Mouse (Mus musculus) C2C12 (cell line): ENCODE data around the gene Ppp6r1. TPM values are rescaled to one million over a fixed set of nuclear protein-coding genes. Genes with fewer than 3 reads are reported as not detected.

ENCODE experiments used
- H3K27me3 ChIP-seq: one replicate; pipeline ENCODE4 v1.6.1; 2011; ENCODE audit not compliant: control insufficient read depth, insufficient read depth, insufficient read length
- H3K36me3 ChIP-seq: one replicate; pipeline ENCODE4 v1.6.1; 2011; ENCODE audit not compliant: control insufficient read depth, insufficient read depth
- H3K4me3 ChIP-seq: one replicate; pipeline ENCODE4 v1.5.1; 2011; ENCODE audit warnings: mild to moderate bottlenecking, control low read depth; ENCODE audit not compliant: poor library complexity, insufficient read depth, severe bottlenecking
- H3K79me2 ChIP-seq: one replicate; pipeline ENCODE4 v1.6.1; 2011; ENCODE audit not compliant: control insufficient read depth, insufficient read depth
- H3K79me3 ChIP-seq: one replicate; pipeline ENCODE4 v1.6.1; 2011; ENCODE audit warnings: low read depth, control low read depth
- H3ac ChIP-seq: one replicate; pipeline ENCODE3; 2011; ENCODE audit warnings: low read depth; ENCODE audit not compliant: control insufficient read depth, insufficient read length
- CEBPB ChIP-seq: IDR thresholded peaks from one replicate; pipeline ENCODE4 v1.6.1; 2011; ENCODE audit warnings: low read depth, mild to moderate bottlenecking, control low read depth, moderate library complexity
- CTCF ChIP-seq: IDR thresholded peaks from one replicate; pipeline ENCODE4 v1.5.1; 2011; ENCODE audit not compliant: control insufficient read depth, insufficient read depth, insufficient read length
- FOSL1 ChIP-seq: IDR thresholded peaks from one replicate; pipeline ENCODE4 v1.8.0; 2011; ENCODE audit warnings: mild to moderate bottlenecking, low read length; ENCODE audit not compliant: poor library complexity, insufficient read depth, severe bottlenecking
- MAX ChIP-seq: IDR thresholded peaks from one replicate; pipeline ENCODE4 v1.6.1; 2011; ENCODE audit warnings: mild to moderate bottlenecking, control low read depth
- MYOD1 ChIP-seq: IDR thresholded peaks from one replicate; pipeline ENCODE4 v1.6.1; 2011; ENCODE audit warnings: low read depth; ENCODE audit not compliant: control insufficient read depth, insufficient read length
- MYOG ChIP-seq: IDR thresholded peaks from one replicate; pipeline ENCODE4 v1.6.1; 2011; ENCODE audit not compliant: control insufficient read depth, insufficient read length; ENCODE audit errors: extremely low read depth
- USF1 ChIP-seq: IDR thresholded peaks from one replicate; pipeline ENCODE4 v1.6.1; 2011; ENCODE audit warnings: low read depth, mild to moderate bottlenecking, control low read depth, moderate library complexity
- long read RNA-seq, 2 experiments: library from polyadenylated mRNA; unstranded; transcript quantifications; one replicate each; pipeline ENCODE4 v2.0.0; 2019 to 2020
- polyA plus RNA-seq: library from polyadenylated mRNA; unstranded; fragments of >200 nt; fragmentation: generic; extraction: Trizol; gene quantifications from one replicate; pipeline ENCODE4 v1.2.1, GENCODE M21; 2012; ENCODE audit warnings: missing spikeins

Gene Ppp6r1
- polyA plus RNA-seq, result 56.1 TPM
- long read RNA-seq, experiment 1, partial matches to known transcripts, result 1 of 1 reads
- long read RNA-seq, experiment 1, other reads (novel, unspliced or antisense), result 0 of 1 reads
- long read RNA-seq, experiment 2, partial matches to known transcripts, result 2 of 15 reads
- long read RNA-seq, experiment 2, other reads (novel, unspliced or antisense), result 12 of 15 reads

GRCm38 (mm10) chr7:4658912-4659551 is at the start of gene Ppp6r1:
TSS of gene Ppp6r1 (minus strand) at chr7:4659019.
- Histone ChIP-seq H3K4me3 (peak within 1 kb of the TSS; percentile 72), H3ac (peak within 1 kb of the TSS; percentile 85), H3K79me3 (peaks cover 41% of the 10 kb centered on the region), H3K36me3 (no peaks in the 10 kb centered on the region), H3K27me3 (no peaks in the 10 kb centered on the region), H3K79me2 (peaks cover 48% of the 10 kb centered on the region)
- TF ChIP-seq MAX, result no peak
- TF ChIP-seq USF1, result no peak
- TF ChIP-seq CTCF, result no peak
- no peak for TF ChIP-seq MYOG
- no peak for TF ChIP-seq FOSL1
- TF ChIP-seq CEBPB, result no peak
- TF ChIP-seq MYOD1, result no peak

GRCm38 (mm10) chr7:4705098-4705497 is 46.3 kb upstream of the Ppp6r1 start:
- Histone ChIP-seq H3K4me3 (no peak overlapping the region), H3K79me3 (no peaks in the 10 kb centered on the region), H3ac (no peak overlapping the region), H3K36me3 (no peaks in the 10 kb centered on the region), H3K79me2 (no peaks in the 10 kb centered on the region), H3K27me3 (no peaks in the 10 kb centered on the region)
- TF ChIP-seq USF1 (no peak), CTCF (no peak), MYOD1 (no peak), MAX (no peak), FOSL1 (no peak)

DNA sequence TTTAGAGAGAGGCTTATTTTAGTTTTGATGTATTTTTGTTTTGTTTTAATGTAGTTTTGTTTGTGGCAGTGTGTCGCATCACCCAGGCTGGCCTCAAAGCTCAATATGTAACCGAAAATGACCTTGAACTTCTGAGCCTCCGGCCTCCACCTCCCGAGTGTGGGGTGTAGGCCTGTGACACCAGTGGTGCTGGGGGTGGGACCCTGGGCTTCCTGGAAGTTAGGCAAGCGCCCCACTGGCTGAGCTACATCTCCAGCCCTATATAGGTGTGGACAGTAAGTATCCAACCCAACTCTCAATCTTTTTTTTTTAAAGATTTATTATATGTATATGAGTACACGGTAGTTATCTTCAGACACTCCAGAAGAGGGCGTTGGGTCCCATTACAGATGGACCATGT is 44.4 kb upstream of the Ppp6r1 start:
- Histone ChIP-seq H3K4me3 (no peak overlapping the region), H3K27me3 (no peaks in the 10 kb centered on the region), H3K36me3 (no peaks in the 10 kb centered on the region), H3K79me2 (no peaks in the 10 kb centered on the region), H3ac (no peak overlapping the region), H3K79me3 (no peaks in the 10 kb centered on the region)
- TF ChIP-seq MAX, result no peak
- no peak for TF ChIP-seq CTCF
- no peak for TF ChIP-seq FOSL1
- TF ChIP-seq MYOG, result no peak
- no peak for TF ChIP-seq CEBPB

DNA sequence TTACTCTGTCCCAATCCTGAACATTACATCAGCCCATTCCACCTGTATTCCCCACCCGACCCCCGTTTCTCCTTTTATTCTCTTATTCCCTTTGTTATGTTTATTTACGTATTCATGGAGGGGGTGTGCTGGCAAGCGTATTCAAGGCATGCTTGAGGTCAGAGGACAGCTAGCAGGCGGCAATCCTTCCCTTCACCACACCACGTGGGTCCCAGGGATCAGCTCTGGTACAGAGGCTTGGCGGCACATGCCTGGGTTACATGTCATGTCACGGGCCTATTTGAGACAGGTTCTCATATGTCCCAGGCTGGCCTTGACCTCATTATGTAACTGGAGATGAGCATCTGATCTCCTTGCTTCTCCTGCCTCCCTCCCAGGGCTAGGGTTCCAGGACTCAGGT is 43.5 kb upstream of the Ppp6r1 start:
- TF ChIP-seq USF1, result no peak
- no peak for TF ChIP-seq CTCF
- no peak for TF ChIP-seq CEBPB
- no peak for TF ChIP-seq MYOD1
- no peak for TF ChIP-seq FOSL1
- no peak for TF ChIP-seq MAX
- no peak for TF ChIP-seq MYOG
- Histone ChIP-seq H3ac (no peak overlapping the region), H3K79me3 (no peaks in the 10 kb centered on the region), H3K36me3 (no peaks in the 10 kb centered on the region), H3K4me3 (no peak overlapping the region), H3K27me3 (no peaks in the 10 kb centered on the region), H3K79me2 (no peaks in the 10 kb centered on the region)

- no peaks in the 10 kb centered on the region for H3K79me3 ChIP-seq
- peaks cover 4% of the 10 kb centered on the region for H3K36me3 ChIP-seq
- TF ChIP-seq CEBPB, result no peak
- no peak for TF ChIP-seq USF1
- no peak for TF ChIP-seq FOSL1
- TF ChIP-seq MAX, result no peak
- no peak for TF ChIP-seq MYOG
- H3K4me3 ChIP-seq, result no peak overlapping the region
- H3K27me3 ChIP-seq, result no peaks in the 10 kb centered on the region
- no peaks in the 10 kb centered on the region for H3K79me2 ChIP-seq
- H3ac ChIP-seq, result no peak overlapping the region
These were observed 34.2 kb upstream of the Ppp6r1 start for GRCm38 (mm10) chr7:4693004-4693403.
